Mouse (Mus musculus) testis, adult 2 months (tissue): ENCODE results near the gene Ntng2. TPM values are rescaled to one million over a fixed set of nuclear protein-coding genes. Genes with fewer than 3 reads are reported as not detected.

Source experiments
- H3K27ac ChIP-seq: fragments of 200-500 bp; 2 replicates; pipeline ENCODE4 v1.5.1; 2012; ENCODE audit warnings: low read depth, low read length; ENCODE audit not compliant: control insufficient read depth, insufficient read depth
- H3K27me3 ChIP-seq: fragments of 200-500 bp; 2 replicates; pipeline ENCODE4 v1.6.1; 2012; ENCODE audit warnings: mild to moderate bottlenecking, low read length, moderate library complexity; ENCODE audit not compliant: control insufficient read depth, insufficient read depth
- H3K36me3 ChIP-seq: fragments of 200-500 bp; 2 replicates; pipeline ENCODE4 v1.6.1; 2012; ENCODE audit warnings: mild to moderate bottlenecking, low read length; ENCODE audit not compliant: control insufficient read depth, insufficient read depth
- H3K4me1 ChIP-seq: fragments of 200-500 bp; 2 replicates; pipeline ENCODE4 v1.6.1; 2012; ENCODE audit warnings: low read length; ENCODE audit not compliant: control insufficient read depth, insufficient read depth
- H3K4me3 ChIP-seq: fragments of 200-500 bp; 2 replicates; pipeline ENCODE4 v1.5.1; 2012; ENCODE audit warnings: low read depth, mild to moderate bottlenecking, low read length, moderate library complexity, mixed read lengths; ENCODE audit not compliant: control insufficient read depth
- CTCF ChIP-seq: fragments of 200-500 bp; IDR thresholded peaks from 2 replicates; pipeline ENCODE4 v1.5.1; 2012; ENCODE audit warnings: low read depth, mild to moderate bottlenecking, inconsistent platforms, low read length, moderate library complexity; ENCODE audit not compliant: control insufficient read depth, insufficient read depth, insufficient replicate concordance
- POLR2A ChIP-seq: fragments of 200-500 bp; IDR thresholded peaks from 2 replicates; pipeline ENCODE4 v1.6.1; 2012; ENCODE audit warnings: low read depth, mild to moderate bottlenecking, inconsistent platforms, low read length, moderate library complexity; ENCODE audit not compliant: control insufficient read depth
- polyA plus RNA-seq: library from polyadenylated mRNA; depleted of rRNA; stranded (reverse); fragments of >200 nt; gene quantifications from 2 replicates; pipeline ENCODE4 v1.2.3, GENCODE M21; 2012

Gene Ntng2
- polyA plus RNA-seq, 1 experiment: 1.4 TPM

- Histone ChIP-seq H3K36me3 (no peaks in the 10 kb centered on the region), H3K27me3 (no peaks in the 10 kb centered on the region), H3K4me1 (peaks cover 2% of the 10 kb centered on the region; the same call in 1 of the 2 replicates), H3K4me3 (no peak overlapping the region), H3K27ac (no peak overlapping the region)
- no peak for TF ChIP-seq CTCF
- TF ChIP-seq POLR2A: no peak
Measured at GRCm38 (mm10) chr2:29235811-29236210, 17.0 kb downstream of the Ntng2 start.

GRCm38 (mm10) chr2:29235026-29235425, 17.8 kb downstream of the Ntng2 start:
- TF ChIP-seq CTCF (no peak), POLR2A (no peak)
- Histone ChIP-seq H3K27ac (no peak overlapping the region), H3K4me1 (peaks cover 2% of the 10 kb centered on the region; the same call in 1 of the 2 replicates), H3K4me3 (no peak overlapping the region), H3K27me3 (no peaks in the 10 kb centered on the region), H3K36me3 (no peaks in the 10 kb centered on the region)

GRCm38 (mm10) chr2:29234002-29234401, 18.8 kb downstream of the Ntng2 start:
- peaks cover 2% of the 10 kb centered on the region; the same call in 1 of the 2 replicates for H3K4me1 ChIP-seq
- TF ChIP-seq CTCF (no peak), POLR2A (no peak)
- H3K27ac ChIP-seq: no peak overlapping the region
- H3K27me3 ChIP-seq: no peaks in the 10 kb centered on the region
- H3K4me3 ChIP-seq: no peak overlapping the region
- no peaks in the 10 kb centered on the region for H3K36me3 ChIP-seq

DNA sequence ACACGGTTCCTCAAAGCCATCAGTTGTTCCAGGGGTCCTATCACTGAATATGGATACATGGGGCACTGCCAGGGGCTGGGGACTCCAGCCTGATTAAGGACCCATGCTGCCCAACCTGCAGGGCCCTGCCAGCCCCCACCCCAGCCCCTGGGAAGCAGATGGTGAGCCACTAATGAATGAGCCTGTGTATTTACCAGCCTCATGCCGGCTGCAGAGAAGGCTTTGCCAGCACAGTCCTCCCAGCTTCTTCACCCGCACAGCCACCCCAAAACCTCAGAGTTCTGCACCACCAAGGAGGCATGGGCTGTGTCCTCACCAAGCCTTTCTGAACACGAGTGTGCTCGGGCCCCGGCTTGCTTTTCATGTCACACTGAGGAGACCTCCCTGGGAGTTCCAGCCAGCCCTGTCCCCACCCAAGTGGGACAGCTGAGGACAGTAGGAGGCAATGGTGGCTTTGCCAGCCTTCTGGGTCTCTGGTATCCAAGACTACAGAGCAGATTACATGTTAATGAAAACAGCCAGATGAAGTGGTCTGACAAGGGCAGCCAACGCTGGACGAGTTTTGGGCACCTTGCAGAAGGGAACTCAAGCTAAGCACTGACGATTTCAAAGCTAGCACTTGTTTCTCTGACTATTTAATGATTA, 22.5 kb downstream of the Ntng2 start:
- no peaks in the 10 kb centered on the region for H3K27me3 ChIP-seq
- TF ChIP-seq POLR2A (no peak), CTCF (no peak)
- no peaks in the 10 kb centered on the region for H3K36me3 ChIP-seq
- H3K27ac ChIP-seq: no peak overlapping the region
- H3K4me3 ChIP-seq: no peak overlapping the region
- no peaks in the 10 kb centered on the region; the same call in 1 of the 2 replicates for H3K4me1 ChIP-seq

DNA sequence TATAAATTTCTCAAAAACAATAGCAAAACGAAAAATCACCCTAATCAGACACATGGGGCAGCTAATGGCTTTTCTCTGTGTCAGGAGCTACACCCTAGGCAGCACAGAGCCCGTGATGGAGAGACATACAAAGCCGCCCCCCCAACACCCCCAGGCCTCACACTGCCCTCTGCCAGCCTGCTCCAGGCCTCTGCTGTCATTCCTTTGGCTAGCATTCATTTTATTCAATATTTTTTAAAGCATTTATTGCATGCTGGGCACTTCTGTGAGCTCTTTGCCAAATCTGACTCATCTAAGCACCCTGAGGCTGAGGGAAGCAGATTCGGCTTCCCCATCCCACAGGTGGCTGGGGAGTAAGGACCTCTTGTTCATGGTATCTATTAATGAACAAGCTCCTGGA, 26.1 kb downstream of the Ntng2 start:
- Histone ChIP-seq H3K4me3 (no peak overlapping the region), H3K27ac (no peak overlapping the region), H3K36me3 (no peaks in the 10 kb centered on the region), H3K4me1 (no peaks in the 10 kb centered on the region; the same call in 1 of the 2 replicates), H3K27me3 (no peaks in the 10 kb centered on the region)
- TF ChIP-seq POLR2A (no peak), CTCF (no peak)

- TF ChIP-seq CTCF (no peak), POLR2A (no peak)
- Histone ChIP-seq H3K4me1 (no peaks in the 10 kb centered on the region; the same call in 1 of the 2 replicates), H3K36me3 (no peaks in the 10 kb centered on the region), H3K27ac (no peak overlapping the region), H3K4me3 (peak overlapping the region; percentile 26), H3K27me3 (no peaks in the 10 kb centered on the region)
Measured at GRCm38 (mm10) chr2:29223591-29224262, 29.1 kb downstream of the Ntng2 start.

DNA sequence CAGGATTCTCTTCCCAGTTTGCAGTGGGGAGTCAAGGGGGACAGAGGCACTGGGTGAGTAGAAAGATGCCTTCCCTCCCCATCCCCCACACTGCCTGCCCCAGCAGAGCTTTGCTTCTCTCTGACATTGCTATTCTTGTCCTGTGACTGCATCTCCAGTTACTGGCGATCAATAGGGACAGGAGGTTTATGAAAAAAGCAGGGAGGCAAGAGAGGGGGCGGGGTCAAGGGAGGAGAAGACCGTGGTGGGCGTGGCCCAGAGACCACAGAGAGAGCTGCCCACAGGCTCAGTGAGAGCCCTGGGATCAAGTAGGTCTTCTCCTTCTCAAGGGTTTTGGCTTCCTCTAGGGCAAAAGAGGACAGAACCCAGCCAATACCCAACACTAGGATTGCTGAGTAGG, 30.5 kb downstream of the Ntng2 start:
- H3K27me3 ChIP-seq: no peaks in the 10 kb centered on the region
- H3K4me1 ChIP-seq: no peaks in the 10 kb centered on the region
- H3K4me3 ChIP-seq: no peak overlapping the region
- no peak for TF ChIP-seq POLR2A
- TF ChIP-seq CTCF: no peak
- H3K27ac ChIP-seq: no peak overlapping the region
- no peaks in the 10 kb centered on the region for H3K36me3 ChIP-seq

DNA sequence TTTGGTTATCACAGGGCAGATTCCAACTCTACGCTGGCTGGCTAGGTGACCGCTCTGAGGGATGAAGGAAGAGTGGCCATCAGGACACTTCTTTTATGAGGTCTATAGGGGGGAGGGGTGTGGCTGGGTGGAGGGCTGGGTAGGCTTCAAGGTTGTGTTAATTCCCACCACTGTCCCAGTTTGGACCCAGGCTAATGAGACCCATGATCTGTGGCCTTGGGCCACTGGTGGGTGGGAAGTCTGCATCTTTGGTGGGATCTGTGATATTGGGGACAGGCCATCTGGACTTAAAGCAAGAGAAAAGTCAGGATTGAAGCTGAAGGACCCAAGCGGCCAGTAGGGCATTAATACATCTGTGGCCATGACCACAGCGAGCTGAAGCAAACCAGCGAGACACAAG, 34.0 kb downstream of the Ntng2 start:
- no peaks in the 10 kb centered on the region for H3K27me3 ChIP-seq
- TF ChIP-seq CTCF (no peak), POLR2A (no peak)
- no peaks in the 10 kb centered on the region for H3K36me3 ChIP-seq
- H3K27ac ChIP-seq: no peak overlapping the region
- no peak overlapping the region for H3K4me3 ChIP-seq
- no peaks in the 10 kb centered on the region for H3K4me1 ChIP-seq
